Mouse (Mus musculus): ENCODE results near the gene Brca1.
"Not testable (repeated sequence)": the region's sequence is repeated elsewhere in the genome, so short reads cannot be mapped to it uniquely, and the experiment has no call there.

Brca1 gene

DNA sequence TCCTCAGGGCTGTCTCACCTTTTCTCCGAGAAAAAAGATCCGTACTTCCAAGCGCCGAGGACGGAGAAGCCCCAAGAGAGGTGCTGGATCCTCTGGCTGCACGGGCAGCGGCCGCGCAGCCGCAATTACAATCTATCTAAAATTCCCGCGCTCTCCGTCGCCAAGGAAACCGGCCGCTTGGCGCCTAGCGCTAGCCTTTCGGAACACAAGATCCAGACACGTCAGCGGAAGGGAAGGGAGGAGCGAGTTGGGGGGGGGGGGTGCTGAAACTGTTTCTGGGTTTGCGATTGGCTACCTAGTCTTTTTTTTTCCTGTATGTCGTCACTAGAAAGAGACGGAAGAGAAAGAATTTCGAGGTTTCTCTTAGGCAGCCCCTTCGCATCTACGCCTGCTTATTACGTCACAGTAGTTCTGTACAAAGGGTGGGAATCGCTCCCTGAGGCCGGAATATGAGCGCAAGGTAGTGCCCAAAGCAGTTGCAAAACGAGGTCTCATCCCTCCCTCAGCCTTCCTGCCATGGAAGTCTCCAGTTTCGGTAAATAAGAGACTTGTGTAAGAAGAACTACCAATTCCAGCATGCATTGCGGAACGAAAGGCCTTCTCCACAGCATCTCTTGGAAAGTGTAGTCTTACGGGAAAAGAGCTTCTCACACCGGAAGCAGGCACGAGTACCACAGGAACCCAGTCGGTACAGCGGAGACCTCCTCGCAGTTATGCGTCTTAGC, at the start of gene Brca1, which contains the start of gene Nbr1:
Gene Brca1, minus strand, starts transcription at position 205 of the 725 bp plus-strand sequence.
Gene Nbr1, plus strand, starts transcription at position 399 of the 725 bp plus-strand sequence.
- in situ Hi-C loops (cut with MboI, MseI) = no loop called here

DNA sequence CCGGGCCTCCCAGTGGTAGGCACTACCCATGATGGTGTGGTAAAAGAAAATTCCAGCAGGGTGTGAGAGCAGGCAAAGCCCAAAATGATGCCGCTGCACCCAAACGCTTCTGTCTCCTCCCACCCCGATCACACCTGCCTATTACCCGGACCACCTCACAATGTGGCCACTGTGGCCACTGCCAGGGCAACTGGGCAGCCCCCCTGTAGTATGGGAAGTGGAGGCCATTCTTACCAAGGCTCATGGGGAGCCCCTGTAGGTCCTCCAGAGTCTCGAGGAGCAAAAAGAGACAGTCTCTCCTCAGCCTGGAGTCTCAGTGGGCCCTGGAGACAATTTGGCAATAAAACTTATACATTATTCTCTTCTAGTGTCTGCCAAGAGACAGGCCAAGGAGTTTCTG, 47.4 kb upstream of the Brca1 start, which contains the start of gene Gm11634:
Gene Gm11634, minus strand, starts transcription at position 101 of the 400 bp plus-strand sequence.
- in situ Hi-C loops (cut with MboI, MseI) = no loop called here

- in situ Hi-C loops (cut with MboI, MseI) = no loop called here
Measured at GRCm38 (mm10) chr11:101589989-101590624, 38.4 kb upstream of the Brca1 start.

DNA sequence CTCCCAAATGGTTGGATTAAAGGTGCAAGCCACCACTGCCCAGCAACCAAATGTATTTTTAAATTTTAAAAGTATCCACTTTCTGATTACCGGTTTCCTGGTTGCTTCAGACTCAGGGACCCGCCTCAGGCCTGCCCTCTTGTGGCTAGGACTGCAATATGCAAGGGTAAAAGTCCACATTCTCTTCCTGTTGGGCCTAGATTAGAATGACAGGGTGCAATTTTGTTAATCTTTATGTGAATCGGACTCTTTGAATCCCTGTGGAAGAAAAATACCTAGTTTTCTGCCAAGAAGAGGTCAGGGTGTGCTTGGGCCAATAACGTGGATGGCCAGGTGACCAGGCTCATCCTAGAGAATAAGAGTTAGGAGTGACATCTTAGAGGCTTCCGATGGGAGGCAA, 37.7 kb upstream of the Brca1 start:
- in situ Hi-C loops (cut with MboI, MseI) = no loop called here

GRCm38 (mm10) chr11:101588868-101589267, 37.1 kb upstream of the Brca1 start:
- in situ Hi-C loops (cut with MboI, MseI) = no loop called here

DNA sequence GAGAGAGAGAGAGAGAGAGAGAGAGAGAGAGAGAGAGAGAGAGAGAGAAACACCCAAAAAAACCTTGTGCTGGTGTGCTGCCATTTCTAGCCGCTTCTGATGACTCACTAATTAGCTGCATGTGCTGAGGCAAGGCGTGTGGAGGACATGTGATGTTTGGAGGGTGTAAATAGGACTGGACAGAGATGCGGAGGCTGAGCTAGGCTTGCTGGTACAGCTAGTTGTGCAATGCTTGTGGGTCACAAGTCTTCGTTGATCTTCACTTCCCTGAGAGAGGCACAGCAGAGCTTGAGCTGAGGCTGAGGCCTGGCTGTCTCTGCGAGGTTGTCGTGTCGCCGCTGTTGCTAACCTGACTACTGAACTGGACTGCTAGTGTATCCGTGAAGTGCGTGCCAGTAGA, 35.9 kb upstream of the Brca1 start:
- in situ Hi-C loops (cut with MboI, MseI) = no loop called here

DNA sequence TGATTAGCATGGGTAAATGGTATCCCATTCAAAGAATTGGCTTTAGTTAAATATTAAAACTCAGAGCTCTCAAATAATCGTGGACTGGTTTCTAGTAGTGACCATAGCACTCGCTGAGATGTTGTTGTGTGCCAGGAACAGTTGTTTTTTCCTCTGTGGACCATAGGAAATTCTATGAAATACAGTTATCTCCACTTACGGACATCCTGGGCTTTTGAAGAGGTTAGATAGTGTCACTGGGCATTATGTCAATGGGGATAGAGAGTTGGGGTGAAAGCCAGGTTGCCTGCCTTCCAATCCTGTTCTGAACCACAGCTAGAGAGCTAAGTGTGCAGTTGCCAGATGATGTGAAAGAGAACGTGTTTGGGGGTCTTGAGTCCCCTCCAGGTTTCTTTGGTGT, 34.0 kb upstream of the Brca1 start:
- in situ Hi-C loops (cut with MboI, MseI) = no loop called here

GRCm38 (mm10) chr11:101585031-101585430, 33.3 kb upstream of the Brca1 start:
- in situ Hi-C loops (cut with MboI, MseI) = not testable (repeated sequence)

GRCm38 (mm10) chr11:101583205-101583604, 31.4 kb upstream of the Brca1 start:
- in situ Hi-C loops (cut with MboI, MseI) = no loop called here

- in situ Hi-C loops (cut with MboI, MseI) = no loop called here
Measured at GRCm38 (mm10) chr11:101582054-101583035, 30.6 kb upstream of the Brca1 start, which contains the start of gene Tmem106a. Tmem106a (plus strand) TSS chr11:101582242.

GRCm38 (mm10) chr11:101581081-101581764, 29.5 kb upstream of the Brca1 start:
- in situ Hi-C loops (cut with MboI, MseI) = no loop called here

DNA sequence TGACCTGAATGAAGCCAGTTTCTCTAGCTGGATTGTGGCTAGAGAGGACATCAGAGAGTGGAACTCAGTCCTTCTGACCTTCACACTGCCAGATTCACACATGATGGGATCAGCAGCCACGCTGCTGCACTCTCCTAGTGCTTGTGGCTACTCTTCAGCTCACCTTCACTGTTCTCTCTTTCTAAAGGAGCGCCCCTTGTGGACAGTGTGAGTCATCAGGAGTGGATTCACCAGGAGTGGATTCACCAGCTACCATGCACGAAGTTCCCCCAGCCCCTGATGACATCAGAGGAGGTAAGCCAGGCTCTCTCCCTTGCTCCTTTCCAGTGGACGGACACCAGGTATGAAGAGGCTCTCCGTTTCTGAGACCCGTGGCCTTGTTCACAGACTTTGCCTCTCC, 24.4 kb upstream of the Brca1 start:
- in situ Hi-C loops (cut with MboI, MseI) = no loop called here

- in situ Hi-C loops (cut with MboI, MseI) = no loop called here
Measured at GRCm38 (mm10) chr11:101568421-101568820, 16.7 kb upstream of the Brca1 start.

DNA sequence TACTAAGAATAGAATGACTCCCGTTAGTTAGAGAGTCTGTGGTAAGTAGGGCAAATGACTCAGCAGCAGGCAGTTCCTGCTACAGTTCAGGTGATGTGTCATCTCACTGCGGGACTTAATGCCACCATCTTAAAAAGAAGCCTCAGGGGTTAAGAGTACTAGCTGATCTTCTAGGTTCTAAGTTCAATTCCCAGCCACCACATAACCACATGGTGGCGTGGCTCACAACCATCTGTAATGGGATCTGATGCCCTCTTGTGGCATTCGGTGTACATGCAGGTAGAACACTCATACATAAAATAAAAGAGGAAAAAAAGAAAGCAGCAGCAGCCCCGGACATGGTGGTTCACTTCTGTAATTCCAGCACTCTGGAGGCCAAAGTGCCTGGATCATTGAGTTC, 10.6 kb upstream of the Brca1 start:
- in situ Hi-C loops (cut with MboI, MseI) = no loop called here

DNA sequence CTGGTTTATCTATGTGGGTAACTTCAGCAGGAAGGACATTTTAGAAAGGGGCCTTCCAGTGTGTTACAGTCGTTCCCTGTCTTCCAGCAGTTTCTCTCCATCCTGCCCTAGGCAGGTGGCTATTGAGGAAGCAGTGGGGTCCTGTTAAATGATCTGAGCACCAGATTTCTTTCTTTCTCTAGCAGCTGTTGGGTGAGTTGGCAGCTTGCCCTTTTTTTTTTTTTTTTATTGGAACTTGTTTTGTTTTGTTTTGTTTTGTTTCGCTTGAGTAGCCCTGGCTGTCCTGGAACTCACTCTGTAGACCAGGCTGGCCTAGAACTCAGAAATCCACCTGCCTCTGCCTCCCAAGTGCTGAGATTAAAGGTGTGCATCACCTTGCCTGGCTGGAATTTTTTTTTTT, 5.2 kb upstream of the Brca1 start:
- in situ Hi-C loops (cut with MboI, MseI) = no loop called here

GRCm38 (mm10) chr11:101556541-101556940, 4.8 kb upstream of the Brca1 start:
- in situ Hi-C loops (cut with MboI, MseI) = no loop called here

DNA sequence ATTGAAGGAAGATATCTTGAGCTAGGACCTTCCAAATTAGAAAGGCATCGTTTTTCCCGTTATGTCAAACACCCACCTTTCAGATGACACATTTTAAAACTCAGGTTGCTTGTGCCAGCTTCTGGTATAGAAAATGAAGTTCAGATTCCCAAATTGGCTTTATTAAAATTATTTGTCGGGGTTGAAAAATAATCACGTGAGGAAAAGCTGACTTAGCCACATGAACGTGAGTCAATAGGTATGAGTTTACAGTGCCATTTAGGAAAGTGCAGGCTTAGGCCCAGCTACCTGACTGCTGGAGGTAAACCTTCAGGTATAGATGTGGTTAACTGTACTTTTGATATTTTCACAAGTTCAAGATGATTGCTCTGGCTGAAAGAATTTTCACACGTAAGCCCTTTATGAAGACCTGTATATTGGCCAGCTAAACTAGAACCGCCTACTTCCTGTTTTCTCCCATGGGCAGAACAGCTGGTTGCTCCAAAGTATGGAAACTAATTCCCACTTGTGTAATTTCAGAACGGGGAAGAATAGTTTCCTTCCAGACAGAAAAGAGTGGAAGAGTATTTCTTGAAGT, 1.7 kb upstream of the Brca1 start:
- in situ Hi-C loops (cut with MboI, MseI) = no loop called here

DNA sequence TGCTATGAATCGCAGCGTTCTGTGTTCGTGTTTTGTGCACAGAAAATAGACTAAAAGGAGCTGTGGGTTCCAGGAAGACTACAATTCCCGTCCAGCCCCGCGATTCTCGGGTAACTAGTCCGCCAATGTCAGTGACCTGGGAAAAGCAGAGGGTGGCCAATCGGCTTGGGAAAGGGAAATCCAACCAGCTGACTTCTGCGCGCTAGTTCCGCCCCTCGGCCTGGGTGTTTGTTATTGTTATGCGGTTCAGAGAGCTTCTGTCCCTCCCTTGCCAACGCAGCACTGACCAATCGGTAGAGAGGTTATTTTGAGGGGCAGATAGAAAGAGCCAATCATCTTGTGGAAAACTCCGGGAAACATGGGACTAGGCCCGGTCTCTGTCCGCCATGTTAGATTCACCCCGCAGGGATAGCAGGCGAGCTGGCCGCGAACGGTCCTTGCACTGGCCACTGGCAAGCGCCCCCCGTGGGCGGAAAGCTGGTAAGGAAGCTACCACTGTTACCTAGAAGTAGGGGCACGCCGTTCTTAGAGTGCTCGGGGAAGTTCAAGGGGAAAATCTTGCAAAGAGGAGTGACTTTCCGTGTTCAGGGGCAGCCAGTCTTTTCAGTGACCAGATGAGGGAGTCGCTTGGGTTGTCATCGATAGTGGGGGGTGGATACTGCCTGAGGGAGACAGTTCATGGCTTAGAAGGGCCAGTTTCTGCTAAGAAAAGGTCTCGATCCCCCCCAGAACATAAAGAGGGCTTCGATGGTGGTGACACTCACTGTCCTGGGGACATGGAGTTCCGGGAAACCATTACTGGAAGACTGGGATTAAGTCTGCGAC, 933 bp upstream of the Brca1 start:
- in situ Hi-C loops (cut with MboI, MseI) = no loop called here

DNA sequence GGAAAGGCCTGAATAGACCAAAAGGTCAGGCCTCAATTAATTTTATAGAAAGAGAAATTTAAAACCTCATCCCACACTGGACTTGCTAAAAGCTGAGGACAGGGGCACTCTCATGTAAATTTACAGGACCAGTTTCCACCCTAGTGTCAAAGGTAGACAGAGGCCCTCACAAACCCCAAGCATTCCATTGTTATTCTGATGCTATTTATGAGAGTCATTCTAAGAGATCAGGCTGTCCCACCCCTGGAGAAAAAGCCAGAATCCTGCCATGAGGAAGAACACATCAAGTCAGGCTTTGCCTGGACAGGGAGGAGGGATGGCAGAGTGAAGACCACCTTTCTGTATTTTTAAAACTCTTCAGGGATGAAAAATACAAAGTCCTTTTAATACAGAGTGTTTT, 3.2 kb downstream of the Brca1 start:
- in situ Hi-C loops (cut with MboI, MseI) = no loop called here

DNA sequence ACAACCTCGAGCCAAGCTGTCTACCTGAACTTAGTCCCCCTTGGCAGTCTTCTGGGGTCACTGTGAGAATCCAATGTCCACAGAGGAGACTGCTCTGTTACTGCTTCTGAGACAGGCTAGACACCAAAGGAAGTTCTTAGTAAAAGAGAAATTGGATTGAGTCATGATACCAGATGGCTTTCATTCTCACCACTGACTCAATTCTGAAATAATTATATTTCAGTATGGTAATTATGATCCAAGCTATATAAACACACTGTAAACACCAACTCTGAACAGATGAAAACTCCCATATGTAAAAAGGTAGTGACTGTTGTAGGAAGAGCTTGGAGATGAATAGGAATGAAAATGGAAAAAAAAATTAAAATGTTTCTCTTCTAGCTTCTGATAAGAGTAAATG, 7.6 kb downstream of the Brca1 start:
- in situ Hi-C loops (cut with MboI, MseI) = no loop called here
